ENCODE assay signal across 16 mouse cellular contexts in the genomic region with DNA sequence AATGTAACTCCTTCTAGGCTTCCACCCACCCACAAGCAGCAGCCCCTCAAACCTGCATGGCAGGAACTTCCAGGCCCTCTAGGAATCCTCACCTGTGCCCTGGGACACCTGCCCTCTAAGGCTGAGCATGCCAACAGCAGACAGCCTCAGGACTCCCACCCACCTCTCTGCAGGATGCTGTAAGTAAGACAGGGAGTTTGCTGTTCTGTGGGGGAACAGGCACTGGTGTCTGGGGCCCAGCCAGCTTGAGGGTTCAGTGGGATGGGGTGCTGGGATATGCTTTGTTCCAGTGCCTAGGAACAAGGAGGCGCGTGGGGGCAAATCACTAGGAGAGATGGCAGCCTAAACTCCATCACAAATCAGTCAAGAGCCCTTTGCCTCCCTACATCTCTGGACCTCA. TPM values are rescaled to one million over a fixed set of nuclear protein-coding genes. Genes with fewer than 3 reads are reported as not detected.
A peak's percentile ranks its signal among the peaks of the same experiment; 100 is the strongest.
DNase-seq lines count a peak whose midpoint lies in the region; ATAC-seq lines count a peak whose summit lies in the region.
"Had no signal": no experiment of that assay in that cellular context is flagged by ENCODE, and none has a peak within 500 bp of the region (broad histone marks: within the 10 kb centered on the region; RNA-seq: fewer than 3 reads in every experiment).

No protein-coding gene starts in this region.

- WGBS in limb, embryonic 12.5 days: 90% methylated on average over 2 of the region's 2 CpGs
- WGBS in limb, embryonic 10.5 days: 86% methylated on average over 2 of the region's 2 CpGs
- WGBS in embryonic facial prominence, embryonic 11.5 days: 84% methylated on average over 2 of the region's 2 CpGs
- WGBS in intestine, embryonic 16.5 days: 76% methylated on average over 2 of the region's 2 CpGs

- no peak overlapping the region for H3K4me3 ChIP-seq in limb, embryonic 12.5 days (replicated peaks)
- H3K4me3 ChIP-seq in limb, embryonic 10.5 days: no peak overlapping the region
- H3K4me3 ChIP-seq in embryonic facial prominence, embryonic 11.5 days (ENCODE audit: low read depth, low read length): no peak overlapping the region
- H3K4me3 ChIP-seq in intestine, embryonic 16.5 days (ENCODE audit: low read length): no peak overlapping the region

- H3K9me3 ChIP-seq in limb, embryonic 12.5 days: no peaks in the 10 kb centered on the region
- H3K9me3 ChIP-seq in limb, embryonic 10.5 days (replicated peaks): no peaks in the 10 kb centered on the region
- no peaks in the 10 kb centered on the region for H3K9me3 ChIP-seq in embryonic facial prominence, embryonic 11.5 days (replicated peaks; ENCODE audit: control insufficient read depth, low read length)
- H3K9me3 ChIP-seq in intestine, embryonic 16.5 days (ENCODE audit: control insufficient read depth, low read length): no peaks in the 10 kb centered on the region

- no peak for DNase-seq in limb, embryonic 10.5 days (ENCODE audit: low spot score)
- peak; percentile 31 for DNase-seq in brain, adult 2 months (ENCODE audit: low read depth, low spot score)
- DNase-seq in embryonic facial prominence, embryonic 11.5 days (ENCODE audit: low spot score): no peak
- no peak for DNase-seq in urinary bladder, postnatal 14 days (ENCODE audit: low spot score)
- no peak for DNase-seq in testis, postnatal 10 days (ENCODE audit: low spot score)
- no peak for DNase-seq in lung, postnatal 10 days
- DNase-seq: adrenal gland, postnatal 10 days; cerebellum, adult 2 months; heart, adult 18-20 months; heart, postnatal 14 days; kidney, postnatal 10 days; lung, embryonic 14.5 days; thymus, postnatal 25 days had no signal

- 0 out of 2 replicates have a peak overlapping the region, but pooled peaks have one; percentile 8 for H3K9ac ChIP-seq in limb, embryonic 12.5 days (replicated peaks)
- H3K9ac ChIP-seq in embryonic facial prominence, embryonic 11.5 days (replicated peaks; ENCODE audit: low read length): no peak overlapping the region; the same call in 1 of the 2 replicates
- H3K9ac ChIP-seq in intestine, embryonic 16.5 days (ENCODE audit: low read depth, low read length): 0 out of 2 replicates have a peak overlapping the region, but pooled peaks have one; percentile 17
- H3K9ac ChIP-seq: lung, embryonic 14.5 days had no signal

- H3K36me3 ChIP-seq in limb, embryonic 12.5 days: peaks cover 42% of the 10 kb centered on the region
- peaks cover 37% of the 10 kb centered on the region for H3K36me3 ChIP-seq in limb, embryonic 10.5 days
- no peaks in the 10 kb centered on the region; the same call in 1 of the 2 replicates for H3K36me3 ChIP-seq in embryonic facial prominence, embryonic 11.5 days (replicated peaks; ENCODE audit: control insufficient read depth, insufficient read depth, low read depth, low read length)
- no peaks in the 10 kb centered on the region for H3K36me3 ChIP-seq in intestine, embryonic 16.5 days (ENCODE audit: control insufficient read depth, insufficient read depth, low read length)

- 0 out of 2 replicates have a peak overlapping the region, but pooled peaks have one; percentile 11 for H3K4me2 ChIP-seq in limb, embryonic 12.5 days
- 0 out of 2 replicates have a peak overlapping the region, but pooled peaks have one; percentile 5 for H3K4me2 ChIP-seq in embryonic facial prominence, embryonic 11.5 days (ENCODE audit: low read depth, low read length)
- H3K4me2 ChIP-seq in intestine, embryonic 16.5 days (ENCODE audit: low read depth, low read length): no peak overlapping the region
- H3K4me2 ChIP-seq: lung, embryonic 14.5 days had no signal

- no peak overlapping the region for H3K27ac ChIP-seq in limb, embryonic 12.5 days
- no peak overlapping the region for H3K27ac ChIP-seq in limb, embryonic 10.5 days
- H3K27ac ChIP-seq in embryonic facial prominence, embryonic 11.5 days (replicated peaks; ENCODE audit: low read depth, low read length): peak overlapping the region; percentile 41; the same call in 1 of the 2 replicates
- H3K27ac ChIP-seq in intestine, embryonic 16.5 days (ENCODE audit: low read length): 0 out of 2 replicates have a peak overlapping the region, but pooled peaks have one; percentile 2

- no peak for ATAC-seq in limb, embryonic 12.5 days (ENCODE audit: insufficient number of reproducible peaks, insufficient read depth, low FRiP score, low TSS enrichment, low read depth)
- no peak for ATAC-seq in embryonic facial prominence, embryonic 11.5 days (replicated peaks; ENCODE audit: insufficient number of reproducible peaks, low FRiP score, low TSS enrichment, low read depth)
- ATAC-seq in intestine, embryonic 16.5 days: no peak
- ATAC-seq: CD4-positive, CD25-positive, alpha-beta regulatory T cell, adult 4 months had no signal

- H3K27me3 ChIP-seq in limb, embryonic 12.5 days: peaks cover 57% of the 10 kb centered on the region
- H3K27me3 ChIP-seq in limb, embryonic 10.5 days (ENCODE audit: low read depth, poor library complexity, severe bottlenecking): peaks cover 82% of the 10 kb centered on the region
- H3K27me3 ChIP-seq in embryonic facial prominence, embryonic 11.5 days (ENCODE audit: control insufficient read depth, insufficient read depth, low read length): no peaks in the 10 kb centered on the region
- no peaks in the 10 kb centered on the region for H3K27me3 ChIP-seq in intestine, embryonic 16.5 days (replicated peaks; ENCODE audit: control insufficient read depth, insufficient read depth, low read length)

- peaks cover 71% of the 10 kb centered on the region for H3K4me1 ChIP-seq in limb, embryonic 12.5 days (replicated peaks)
- H3K4me1 ChIP-seq in limb, embryonic 10.5 days: peaks cover 73% of the 10 kb centered on the region
- peaks cover 34% of the 10 kb centered on the region for H3K4me1 ChIP-seq in embryonic facial prominence, embryonic 11.5 days (ENCODE audit: control insufficient read depth, insufficient read depth, low read length)
- peaks cover 52% of the 10 kb centered on the region for H3K4me1 ChIP-seq in intestine, embryonic 16.5 days (ENCODE audit: control insufficient read depth, insufficient read depth, low read length)

RNA-seq across cellular contexts. Expression of a gene that starts 16.4 kb away (rescaled TPM):
- 35.1 and 41.5 TPM in 2 replicates for polyA plus RNA-seq in limb, embryonic 12.5 days (2016; fragmentation: Nextera tagmentation; extraction: Ambion mirVana)
- 23.2 and 27.2 TPM in 2 replicates for polyA plus RNA-seq in limb, embryonic 10.5 days (2016; fragmentation: Nextera tagmentation; extraction: Ambion mirVana)
- polyA plus RNA-seq in embryonic facial prominence, embryonic 11.5 days (2014; fragmentation: Nextera tagmentation; extraction: Ambion mirVana): 29.0 and 32.4 TPM in 2 replicates
- polyA plus RNA-seq in intestine, embryonic 16.5 days (2015; fragmentation: Nextera tagmentation; extraction: Ambion mirVana): 12.5 and 13.6 TPM in 2 replicates

Comparison
In these comparisons a context has a peak if more than half of its experiments do, and no peak if none do; other contexts are left out.
1. H3K27ac ChIP-seq: peak in embryonic facial prominence, embryonic 11.5 days (single experiment) and intestine, embryonic 16.5 days (single experiment); none in limb, embryonic 12.5 days (single experiment) and limb, embryonic 10.5 days (single experiment).